Mouse (Mus musculus) E14TG2a.4 (cell line): Measurements from ENCODE around the gene Pcca.

Source experiments
- H3K27me3 ChIP-seq: 2 replicates; pipeline ENCODE4 v1.6.1; 2014; ENCODE audit warnings: low read length, control low read depth; ENCODE audit not compliant: insufficient read depth
- H3K36me3 ChIP-seq: 2 replicates; pipeline ENCODE4 v1.6.1; 2014; ENCODE audit warnings: low read length, control low read depth; ENCODE audit not compliant: insufficient read depth
- H3K4me1 ChIP-seq: replicated peaks from 2 replicates; pipeline ENCODE4 v1.6.1; 2014; ENCODE audit warnings: low read depth, low read length, control low read depth
- H3K4me3 ChIP-seq: replicated peaks from 2 replicates; pipeline ENCODE4 v1.5.1; 2014; ENCODE audit warnings: mild to moderate bottlenecking, low read length
- H3K9me3 ChIP-seq: 2 replicates; pipeline ENCODE4 v1.6.1; 2014; ENCODE audit warnings: low read length, control low read depth
- CTCF ChIP-seq: conservative IDR thresholded peaks from 2 replicates; pipeline ENCODE4 v1.5.1; 2014; ENCODE audit warnings: low read length
- NANOG ChIP-seq: IDR thresholded peaks from 2 replicates; pipeline ENCODE4 v1.6.1; 2014; ENCODE audit warnings: borderline replicate concordance, low read length, mixed read lengths
- POU5F1 ChIP-seq: IDR thresholded peaks from 2 replicates; pipeline ENCODE4 v1.6.1; 2014; ENCODE audit warnings: low read length, borderline replicate concordance

Pcca gene

DNA sequence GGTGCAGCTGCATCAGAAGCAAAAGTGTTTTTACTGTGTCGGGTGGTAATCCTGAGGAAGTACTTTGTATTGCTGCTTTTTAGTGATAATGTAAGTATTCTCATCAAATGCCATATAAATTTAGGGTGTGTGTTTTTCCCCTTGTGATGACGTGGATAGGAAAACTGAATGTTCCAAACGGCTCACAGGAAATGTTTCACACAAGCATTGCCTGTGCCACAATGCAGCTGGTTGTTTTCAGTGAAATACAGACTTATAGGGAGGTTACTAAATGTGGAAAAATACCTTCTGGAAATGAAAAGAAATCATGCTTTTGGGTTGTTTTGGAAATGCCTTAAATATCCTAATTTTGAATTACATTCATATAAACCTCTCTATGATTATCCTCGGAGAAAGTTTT, 250.6 kb downstream of the Pcca start:
- Histone ChIP-seq H3K4me3 (no peak overlapping the region), H3K27me3 (no peaks in the 10 kb centered on the region), H3K36me3 (no peaks in the 10 kb centered on the region), H3K9me3 (no peaks in the 10 kb centered on the region), H3K4me1 (peaks cover 5% of the 10 kb centered on the region)
- TF ChIP-seq NANOG (no peak), POU5F1 (no peak), CTCF (no peak)

DNA sequence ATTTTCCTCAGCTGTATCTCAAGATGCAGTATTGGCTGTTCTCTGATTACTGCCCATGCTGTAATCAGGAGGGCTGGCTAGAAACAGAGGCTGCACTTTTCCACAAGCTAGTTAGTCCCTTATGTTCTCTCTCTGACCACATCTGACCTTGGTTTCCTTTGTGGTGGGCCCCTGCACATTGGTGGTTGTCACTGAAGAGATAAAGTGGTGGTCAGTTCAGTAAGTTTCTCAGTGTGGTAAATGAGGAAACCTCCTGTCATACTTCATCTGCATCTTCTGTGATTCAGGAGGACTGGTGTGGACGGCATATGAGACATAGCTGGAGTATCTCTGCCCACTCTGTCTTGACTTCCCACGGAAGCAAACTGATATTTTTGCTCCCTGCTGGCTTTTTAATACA, 254.1 kb downstream of the Pcca start:
- Histone ChIP-seq H3K36me3 (no peaks in the 10 kb centered on the region), H3K27me3 (no peaks in the 10 kb centered on the region), H3K9me3 (no peaks in the 10 kb centered on the region), H3K4me1 (peaks cover 10% of the 10 kb centered on the region), H3K4me3 (no peak overlapping the region)
- TF ChIP-seq POU5F1 (no peak), NANOG (no peak), CTCF (no peak)

DNA sequence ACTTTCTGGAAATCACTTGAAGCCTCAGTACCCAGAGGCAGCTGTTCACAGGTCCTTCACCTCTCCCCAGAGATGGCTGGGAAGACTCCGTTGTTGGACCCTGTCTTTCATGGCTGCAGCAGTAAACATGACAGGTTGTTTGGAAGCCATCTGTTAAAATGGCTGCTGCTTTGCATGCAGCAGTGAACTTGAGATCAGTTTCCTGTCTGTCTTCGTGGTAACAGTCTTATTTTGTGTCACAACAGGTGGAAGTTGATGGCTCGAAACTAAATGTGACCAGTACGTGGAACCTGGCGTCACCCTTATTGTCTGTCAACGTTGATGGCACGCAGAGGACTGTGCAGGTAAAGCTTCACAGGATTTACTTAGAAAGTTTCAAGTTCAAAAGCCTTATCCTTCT, 256.0 kb downstream of the Pcca start:
- Histone ChIP-seq H3K36me3 (no peaks in the 10 kb centered on the region), H3K4me1 (peaks cover 10% of the 10 kb centered on the region), H3K9me3 (no peaks in the 10 kb centered on the region), H3K4me3 (no peak overlapping the region), H3K27me3 (no peaks in the 10 kb centered on the region)
- no peak for TF ChIP-seq NANOG
- TF ChIP-seq POU5F1 = no peak
- TF ChIP-seq CTCF = no peak

DNA sequence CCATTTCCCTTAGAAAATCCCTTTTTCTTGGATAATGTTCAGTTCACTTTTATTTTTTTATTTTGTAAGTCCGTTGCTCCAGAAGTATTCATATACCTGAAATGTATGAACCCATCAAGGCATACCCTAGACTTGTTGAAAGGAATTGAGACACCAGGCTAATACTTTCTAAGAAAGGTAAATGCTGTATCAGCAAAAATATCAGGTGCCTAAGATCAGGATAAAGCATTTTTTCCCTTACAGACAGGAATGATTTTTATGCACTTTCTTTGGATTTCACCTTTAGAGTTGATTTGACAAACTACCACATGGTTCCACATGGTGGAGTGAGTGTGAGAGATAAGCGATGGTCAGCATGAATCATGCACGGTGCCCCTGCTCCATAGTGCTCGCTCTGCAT, 259.2 kb downstream of the Pcca start:
- peaks cover 10% of the 10 kb centered on the region for H3K4me1 ChIP-seq
- no peaks in the 10 kb centered on the region for H3K27me3 ChIP-seq
- H3K4me3 ChIP-seq = no peak overlapping the region
- no peaks in the 10 kb centered on the region for H3K9me3 ChIP-seq
- TF ChIP-seq POU5F1 (no peak), NANOG (no peak)
- H3K36me3 ChIP-seq = no peaks in the 10 kb centered on the region

DNA sequence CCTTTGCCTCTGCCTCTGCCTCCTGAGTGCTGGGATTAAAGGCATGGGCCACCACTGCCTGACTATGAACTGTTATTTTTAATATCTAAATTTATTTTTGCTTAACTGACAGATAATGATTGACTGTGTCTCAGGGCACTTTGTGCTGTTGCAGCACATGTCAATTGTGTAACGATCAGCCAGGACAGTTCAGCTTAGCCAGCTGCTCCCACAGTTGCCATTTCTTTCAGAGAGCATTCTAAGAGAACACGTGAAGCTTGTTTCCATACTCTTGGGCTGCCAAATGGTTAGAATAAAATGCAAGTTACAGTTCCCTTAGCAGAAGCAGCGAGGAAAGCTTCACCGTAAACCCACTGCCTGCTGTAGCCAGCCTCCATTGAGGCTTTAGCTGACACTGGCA, 266.2 kb downstream of the Pcca start:
- Histone ChIP-seq H3K27me3 (no peaks in the 10 kb centered on the region), H3K36me3 (no peaks in the 10 kb centered on the region), H3K4me1 (no peaks in the 10 kb centered on the region), H3K4me3 (no peak overlapping the region), H3K9me3 (no peaks in the 10 kb centered on the region)
- no peak for TF ChIP-seq NANOG
- TF ChIP-seq CTCF = no peak
- no peak for TF ChIP-seq POU5F1

DNA sequence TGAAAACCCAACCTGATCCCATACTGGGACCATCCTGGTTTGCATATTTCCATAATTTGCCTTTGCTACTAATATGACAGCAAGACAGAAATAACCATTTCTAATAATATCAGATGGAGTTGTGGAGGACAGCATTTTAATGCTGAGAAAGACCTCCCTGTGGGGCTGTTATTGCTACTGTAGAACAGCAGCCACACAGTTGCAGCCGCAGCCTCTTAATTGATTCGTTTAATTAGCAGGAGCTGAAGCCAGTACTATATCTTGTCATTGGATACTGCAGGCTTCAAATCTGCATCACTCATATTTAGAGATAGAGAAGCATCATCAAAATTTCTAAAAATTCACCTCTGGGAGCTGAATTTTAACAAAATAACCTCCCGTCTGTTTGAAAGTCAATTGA, 286.9 kb downstream of the Pcca start:
- Histone ChIP-seq H3K4me1 (no peaks in the 10 kb centered on the region), H3K9me3 (no peaks in the 10 kb centered on the region), H3K27me3 (no peaks in the 10 kb centered on the region), H3K4me3 (no peak overlapping the region), H3K36me3 (no peaks in the 10 kb centered on the region)
- no peak for TF ChIP-seq NANOG
- no peak for TF ChIP-seq CTCF
- TF ChIP-seq POU5F1 = no peak

DNA sequence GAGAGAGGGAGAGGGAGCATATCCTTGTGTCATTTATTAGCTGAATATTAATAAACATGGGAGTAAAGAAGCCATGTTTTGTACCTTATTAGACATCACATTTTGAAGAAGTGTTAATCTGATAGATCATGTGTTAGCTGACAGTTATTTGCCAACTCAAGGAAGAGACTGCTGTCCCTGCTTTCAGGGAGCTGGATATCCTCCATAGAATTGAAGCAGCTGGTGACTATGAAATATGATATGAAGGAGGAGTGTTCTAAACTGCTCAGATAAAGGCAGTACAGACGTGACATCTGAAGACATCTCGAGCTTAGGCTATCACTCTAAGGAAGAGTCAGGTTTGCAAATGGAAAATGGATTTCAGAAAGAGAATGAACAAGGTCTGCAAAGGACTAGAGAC, 289.7 kb downstream of the Pcca start:
- Histone ChIP-seq H3K36me3 (no peaks in the 10 kb centered on the region), H3K4me3 (no peak overlapping the region), H3K4me1 (no peaks in the 10 kb centered on the region), H3K27me3 (no peaks in the 10 kb centered on the region), H3K9me3 (no peaks in the 10 kb centered on the region)
- TF ChIP-seq CTCF (no peak), POU5F1 (no peak), NANOG (no peak)

DNA sequence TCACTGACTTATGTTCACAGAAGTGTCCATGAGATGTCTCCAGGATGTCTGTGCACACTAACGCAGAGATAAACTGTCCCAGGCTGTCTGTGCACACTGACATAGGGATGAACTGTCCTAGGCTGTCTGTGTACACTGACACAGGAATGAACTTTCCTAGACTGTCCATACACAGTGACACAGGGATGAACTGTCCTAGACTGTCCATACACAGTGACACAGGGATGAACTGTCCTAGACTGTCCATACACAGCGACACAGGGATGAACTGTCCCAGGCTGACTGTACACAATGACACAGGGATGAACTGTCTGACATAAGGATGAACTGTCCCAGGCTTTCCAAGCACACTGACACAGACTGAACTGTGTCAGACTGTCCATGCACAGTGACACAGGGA, 291.3 kb downstream of the Pcca start:
- no peak for TF ChIP-seq CTCF
- no peak for TF ChIP-seq NANOG
- TF ChIP-seq POU5F1 = no peak
- Histone ChIP-seq H3K27me3 (no peaks in the 10 kb centered on the region), H3K4me1 (no peaks in the 10 kb centered on the region), H3K4me3 (no peak overlapping the region), H3K36me3 (no peaks in the 10 kb centered on the region), H3K9me3 (no peaks in the 10 kb centered on the region)

DNA sequence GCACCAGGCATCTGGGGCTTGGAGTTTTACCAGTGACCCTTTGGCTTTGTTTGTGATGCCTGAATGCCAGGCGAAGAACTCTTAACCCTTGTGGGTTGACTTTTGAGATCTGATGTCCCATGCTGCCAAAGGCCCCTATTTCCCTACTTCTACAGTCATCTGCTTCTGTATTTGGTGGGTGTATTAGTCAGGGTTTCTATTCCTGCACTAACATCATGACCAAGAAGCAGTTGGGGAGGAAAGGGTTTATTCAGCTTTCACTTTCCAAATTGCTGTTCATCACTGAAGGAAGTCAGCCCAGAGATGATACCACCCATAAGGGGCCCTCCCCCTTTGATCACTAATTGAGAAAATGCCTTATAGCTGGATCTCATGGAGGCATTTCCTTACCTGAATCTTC, 296.3 kb downstream of the Pcca start:
- peaks cover 9% of the 10 kb centered on the region; the same call in 1 of the 2 replicates for H3K9me3 ChIP-seq
- no peaks in the 10 kb centered on the region for H3K4me1 ChIP-seq
- H3K36me3 ChIP-seq = no peaks in the 10 kb centered on the region
- H3K27me3 ChIP-seq = no peaks in the 10 kb centered on the region
- no peak overlapping the region for H3K4me3 ChIP-seq
- TF ChIP-seq CTCF = no peak
- no peak for TF ChIP-seq POU5F1
- no peak for TF ChIP-seq NANOG
